ENCODE assay signal across 8 mouse cellular contexts in genomic region chr14:118705808-118706731, GRCm38 (mm10). TPM values are rescaled to one million over a fixed set of nuclear protein-coding genes. Genes with fewer than 3 reads are reported as not detected.
A peak's percentile ranks its signal among the peaks of the same experiment; 100 is the strongest.
DNase-seq lines count a peak whose midpoint lies in the region; ATAC-seq and TF ChIP-seq lines count a peak whose summit lies in the region.

Abcc4 (minus strand) TSS chr14:118706219.

- 0 out of 2 replicates have a peak, but pooled peaks have one; percentile 58 for TF ChIP-seq EP300 in ES-Bruce4 (IDR thresholded peaks at IDR 0.05; ENCODE audit: insufficient read depth, low read depth, low read length)

- peak; percentile 77 for DNase-seq in c-Kit-positive CD71-positive TER-119-positive erythroid progenitor cells, embryonic 14.5 days (ENCODE audit: low spot score)
- peak; percentile 86 for DNase-seq in heart, postnatal 10 days
- peak; percentile 82 to 89 for DNase-seq in kidney, postnatal 4 days
- peak; percentile 86 to 89 for DNase-seq in lung, adult 18-20 months
- DNase-seq in testis, postnatal 14 days (ENCODE audit: low spot score) = peak; percentile 53

- WGBS in forebrain, embryonic 13.5 days = under 1% methylated on average over 105 of the region's 106 CpGs
- under 1% methylated on average over 87 of the region's 106 CpGs for WGBS in neural tube, embryonic 14.5 days

- H3K9ac ChIP-seq in ES-Bruce4 (ENCODE audit: low read depth, poor library complexity, severe bottlenecking) = peak within 1 kb of the TSS; percentile 76
- H3K9ac ChIP-seq in forebrain, embryonic 13.5 days = peak within 1 kb of the TSS; percentile 73
- peak within 1 kb of the TSS; percentile 63 for H3K9ac ChIP-seq in neural tube, embryonic 14.5 days (replicated peaks; ENCODE audit: low read depth, low read length)

- H3K9me3 ChIP-seq in ES-Bruce4 (replicated peaks; ENCODE audit: control insufficient read depth, insufficient read depth, low read length, poor library complexity, severe bottlenecking) = no peaks in the 10 kb centered on the region
- no peaks in the 10 kb centered on the region for H3K9me3 ChIP-seq in forebrain, embryonic 13.5 days (replicated peaks)
- no peaks in the 10 kb centered on the region for H3K9me3 ChIP-seq in neural tube, embryonic 14.5 days (ENCODE audit: control insufficient read depth, low read length)

- H3K27me3 ChIP-seq in ES-Bruce4 (ENCODE audit: control insufficient read depth, insufficient read depth, low read length, poor library complexity, severe bottlenecking) = no peaks in the 10 kb centered on the region
- peaks cover 40% of the 10 kb centered on the region for H3K27me3 ChIP-seq in forebrain, embryonic 13.5 days
- 0 out of 2 replicates have a peak, but pooled peaks cover 4% of the 10 kb centered on the region for H3K27me3 ChIP-seq in neural tube, embryonic 14.5 days (ENCODE audit: control insufficient read depth, insufficient read depth, low read length)

- peak; percentile 59 for TF ChIP-seq POLR2A in ES-Bruce4 (IDR thresholded peaks at IDR 0.05; ENCODE audit: insufficient read depth, low read length)

- no peak for TF ChIP-seq CTCF in ES-Bruce4 (IDR thresholded peaks at IDR 0.05; ENCODE audit: low read depth, low read length)

- H3K27ac ChIP-seq in ES-Bruce4 (ENCODE audit: insufficient read depth, low read length) = peak within 1 kb of the TSS; percentile 32; the same call in 1 of the 2 replicates
- H3K27ac ChIP-seq in forebrain, embryonic 13.5 days = no peak within 1 kb of the TSS
- H3K27ac ChIP-seq in neural tube, embryonic 14.5 days (ENCODE audit: low read depth, low read length) = peak within 1 kb of the TSS; percentile 35; the same call in 1 of the 2 replicates

- intact Hi-C loops in heart, postnatal 10 days (cut with DNase I) = loop anchor here (10.0 kb wide), 1 partner anchor 471 kb away; the partner anchor contains the start of gene Sox21

- peaks cover 2% of the 10 kb centered on the region; the same call in 1 of the 2 replicates for H3K36me3 ChIP-seq in ES-Bruce4 (ENCODE audit: control insufficient read depth, insufficient read depth, low read length, poor library complexity, severe bottlenecking)
- no peaks in the 10 kb centered on the region for H3K36me3 ChIP-seq in forebrain, embryonic 13.5 days (ENCODE audit: poor library complexity, severe bottlenecking)
- H3K36me3 ChIP-seq in neural tube, embryonic 14.5 days (ENCODE audit: control insufficient read depth, insufficient read depth, low read length) = no peaks in the 10 kb centered on the region

- peak; percentile 79 for ATAC-seq in forebrain, embryonic 13.5 days
- ATAC-seq in neural tube, embryonic 14.5 days (ENCODE audit: low read depth) = peak; percentile 81

- peaks cover 3% of the 10 kb centered on the region for H3K4me1 ChIP-seq in ES-Bruce4 (ENCODE audit: control insufficient read depth, insufficient read depth, low read length)
- peaks cover 22% of the 10 kb centered on the region for H3K4me1 ChIP-seq in forebrain, embryonic 13.5 days
- no peaks in the 10 kb centered on the region; the same call in 1 of the 2 replicates for H3K4me1 ChIP-seq in neural tube, embryonic 14.5 days (ENCODE audit: control insufficient read depth, insufficient read depth, low read length)

- peak within 1 kb of the TSS; percentile 97 for H3K4me3 ChIP-seq in ES-Bruce4 (ENCODE audit: low read depth, low read length)
- H3K4me3 ChIP-seq in forebrain, embryonic 13.5 days = peak within 1 kb of the TSS; percentile 71
- H3K4me3 ChIP-seq in neural tube, embryonic 14.5 days (ENCODE audit: low read depth, low read length) = peak within 1 kb of the TSS; percentile 61

- H3K4me2 ChIP-seq in forebrain, embryonic 13.5 days = peak within 1 kb of the TSS; percentile 99
- H3K4me2 ChIP-seq in neural tube, embryonic 14.5 days (ENCODE audit: low read depth, low read length) = peak within 1 kb of the TSS; percentile 97

RNA-seq across cellular contexts. Expression of gene Abcc4, which starts in this region (rescaled TPM):
- 29.0 and 32.2 TPM in 2 replicates for polyA plus RNA-seq in ES-Bruce4 (2011; ENCODE audit: insufficient read depth, insufficient read length, low read depth, missing spikeins)
- polyA plus RNA-seq in forebrain, embryonic 13.5 days (2015; fragmentation: Nextera tagmentation; extraction: Ambion mirVana) = 0.96 and 1.2 TPM in 2 replicates
- total RNA-seq in heart, postnatal 10 days (2021) = 1 to 10 TPM; 5.2 to 6.2 TPM
- 2.0 and 4.5 TPM in 2 replicates for polyA plus RNA-seq in neural tube, embryonic 14.5 days (2014; fragmentation: Nextera tagmentation; extraction: Ambion mirVana)
